Mouse (Mus musculus) neural tube, embryonic 14.5 days (tissue): ENCODE results near the gene Dbr1. TPM values are rescaled to one million over a fixed set of nuclear protein-coding genes. Genes with fewer than 3 reads are reported as not detected.

Experiments used
- ATAC-seq: fragments of 200-750 bp; cut with Nextera tagmentation; 2 replicates; pipeline ENCODE4 v1.8.0; 2017; ENCODE audit warnings: low read depth, mild to moderate bottlenecking, moderate TSS enrichment, moderate library complexity
- H3K27ac ChIP-seq: fragments of 300-500 bp; sonication (generic); 2 replicates; pipeline ENCODE4 v1.5.1; 2014; ENCODE audit warnings: low read depth, mild to moderate bottlenecking, control low read depth, low read length, moderate library complexity, mixed read lengths
- H3K27me3 ChIP-seq: fragments of 300-500 bp; sonication (generic); 2 replicates; pipeline ENCODE4 v1.6.1; 2014; ENCODE audit warnings: low read length; ENCODE audit not compliant: control insufficient read depth, insufficient read depth
- H3K36me3 ChIP-seq: fragments of 300-500 bp; sonication (generic); 2 replicates; pipeline ENCODE4 v1.6.1; 2014; ENCODE audit warnings: low read length, mixed read lengths; ENCODE audit not compliant: control insufficient read depth, insufficient read depth
- H3K4me1 ChIP-seq: fragments of 300-500 bp; sonication (generic); 2 replicates; pipeline ENCODE4 v1.6.1; 2014; ENCODE audit warnings: low read length; ENCODE audit not compliant: control insufficient read depth, insufficient read depth
- H3K4me2 ChIP-seq: fragments of 300-500 bp; sonication (generic); 2 replicates; pipeline ENCODE4 v1.6.1; 2014; ENCODE audit warnings: mild to moderate bottlenecking, low read depth, low read length, control low read depth
- H3K4me3 ChIP-seq: fragments of 300-500 bp; sonication (generic); 2 replicates; pipeline ENCODE4 v1.5.1; 2014; ENCODE audit warnings: low read depth, low read length, control low read depth, mixed read lengths
- H3K9ac ChIP-seq: fragments of 300-500 bp; sonication (generic); replicated peaks from 2 replicates; pipeline ENCODE4 v1.6.1; 2014; ENCODE audit warnings: low read depth, mild to moderate bottlenecking, control low read depth, low read length, mixed read lengths
- H3K9me3 ChIP-seq: fragments of 300-500 bp; sonication (generic); 2 replicates; pipeline ENCODE4 v1.6.1; 2016; ENCODE audit warnings: low read length; ENCODE audit not compliant: control insufficient read depth
- WGBS: fragments of 180-500 bp; shearing (Covaris S2); extraction: QIAGEN DNeasy Blood & Tissue Kit; methylation state at CpG from one replicate; pipeline ENCODE4 v1.1.7; 2014; 5-methylcytosine and 5-hydroxymethylcytosine counted together
- polyA plus RNA-seq: library from polyadenylated mRNA; unstranded; fragments of >200 nt; fragmentation: Nextera tagmentation; extraction: Ambion mirVana; gene quantifications from 2 replicates; pipeline ENCODE4 v1.2.1, GENCODE M21; 2014

Gene Dbr1
- polyA plus RNA-seq, 1 experiment from 2014 or later, result 23.4 TPM

DNA sequence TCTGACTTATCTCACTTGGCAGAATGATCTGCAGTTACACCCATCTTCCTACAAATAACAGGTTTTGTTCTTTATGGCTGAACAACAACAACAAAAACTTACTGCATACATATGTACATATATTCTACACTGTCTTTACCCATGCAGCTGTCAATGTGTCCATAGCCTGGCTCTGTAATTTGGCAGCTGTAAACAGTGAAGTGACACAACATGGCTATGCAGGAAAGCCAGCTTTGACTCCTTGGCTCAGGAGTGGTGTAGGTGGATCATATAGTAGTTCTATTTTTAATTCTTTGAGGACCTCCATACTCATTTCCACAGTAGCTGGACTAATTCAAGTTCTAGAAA is 16.1 kb upstream of the Dbr1 start:
- Histone ChIP-seq H3K9me3 (no peaks in the 10 kb centered on the region), H3K27me3 (no peaks in the 10 kb centered on the region), H3K27ac (no peak overlapping the region), H3K9ac (no peak overlapping the region), H3K36me3 (no peaks in the 10 kb centered on the region), H3K4me2 (no peak overlapping the region), H3K4me3 (no peak overlapping the region), H3K4me1 (no peaks in the 10 kb centered on the region)
- ATAC-seq, result no peak

DNA sequence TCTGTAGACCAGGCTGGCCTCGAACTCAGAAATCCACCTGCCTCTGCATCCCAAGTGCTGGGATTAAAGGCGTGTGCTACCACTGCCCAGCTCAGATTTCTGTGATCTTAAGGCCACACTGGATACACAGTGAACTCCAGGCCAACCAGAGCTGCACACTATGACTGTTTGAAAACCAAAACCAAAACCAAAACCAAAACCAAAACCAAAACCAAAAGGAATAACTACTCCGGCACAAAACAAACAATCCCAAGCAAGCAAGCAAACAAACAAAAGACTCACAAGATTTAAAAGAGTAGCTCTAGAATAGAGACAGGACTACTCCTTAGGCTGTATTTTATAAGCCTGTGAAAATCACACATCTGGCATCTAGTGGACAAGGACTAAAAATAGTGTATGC is 15.2 kb upstream of the Dbr1 start:
- WGBS, result 92% methylated on average over 3 of the region's 3 CpGs
- H3K27me3 ChIP-seq, result no peaks in the 10 kb centered on the region
- H3K9ac ChIP-seq, result no peak overlapping the region
- H3K36me3 ChIP-seq, result no peaks in the 10 kb centered on the region
- H3K27ac ChIP-seq, result no peak overlapping the region
- no peaks in the 10 kb centered on the region for H3K9me3 ChIP-seq
- H3K4me2 ChIP-seq, result no peak overlapping the region
- no peak overlapping the region for H3K4me3 ChIP-seq
- ATAC-seq, result no peak
- H3K4me1 ChIP-seq, result no peaks in the 10 kb centered on the region

GRCm38 (mm10) chr9:99563714-99564113 is 11.9 kb upstream of the Dbr1 start:
- no peak overlapping the region for H3K4me3 ChIP-seq
- no peaks in the 10 kb centered on the region for H3K36me3 ChIP-seq
- peaks cover 8% of the 10 kb centered on the region for H3K4me1 ChIP-seq
- no peak overlapping the region for H3K9ac ChIP-seq
- no peaks in the 10 kb centered on the region for H3K27me3 ChIP-seq
- H3K27ac ChIP-seq, result no peak overlapping the region
- ATAC-seq, result no peak
- no peak overlapping the region for H3K4me2 ChIP-seq
- WGBS, result 30% methylated on average over 11 of the region's 11 CpGs
- H3K9me3 ChIP-seq, result no peaks in the 10 kb centered on the region

DNA sequence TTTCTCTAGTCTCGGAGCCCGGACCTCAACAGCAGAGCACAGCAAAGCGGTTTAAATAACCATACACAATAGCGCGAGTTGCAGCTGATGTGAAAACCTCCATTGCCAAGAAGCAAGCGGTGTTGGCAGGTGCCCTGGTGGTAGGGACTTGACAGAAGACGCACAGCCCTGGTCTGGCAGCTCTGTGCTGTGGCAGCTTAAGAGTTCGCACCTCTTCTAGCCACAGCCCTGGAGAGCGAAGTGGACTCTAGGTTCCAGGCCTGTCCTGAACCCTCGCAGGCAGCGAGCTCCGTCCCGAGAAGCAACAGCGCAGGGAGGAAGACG is 7.6 kb upstream of the Dbr1 start:
- peaks cover 8% of the 10 kb centered on the region for H3K4me1 ChIP-seq
- peak overlapping the region; percentile 91 for H3K9ac ChIP-seq
- no peaks in the 10 kb centered on the region for H3K27me3 ChIP-seq
- peak overlapping the region; percentile 89 for H3K4me3 ChIP-seq
- H3K4me2 ChIP-seq, result peak overlapping the region; percentile 82
- peak overlapping the region; percentile 94 for H3K27ac ChIP-seq
- peak; percentile 69 for ATAC-seq
- H3K36me3 ChIP-seq, result no peaks in the 10 kb centered on the region
- under 1% methylated on average over 15 of the region's 15 CpGs for WGBS
- no peaks in the 10 kb centered on the region for H3K9me3 ChIP-seq

- peak within 1 kb of the TSS; percentile 94 for H3K27ac ChIP-seq
- H3K9me3 ChIP-seq, result no peaks in the 10 kb centered on the region
- H3K4me1 ChIP-seq, result peaks cover 8% of the 10 kb centered on the region
- under 1% methylated on average over 59 of the region's 70 CpGs for WGBS
- peak within 1 kb of the TSS; percentile 91 for H3K9ac ChIP-seq
- no peaks in the 10 kb centered on the region for H3K36me3 ChIP-seq
- peak within 1 kb of the TSS; percentile 89 for H3K4me3 ChIP-seq
- H3K4me2 ChIP-seq, result peak within 1 kb of the TSS; percentile 82
- H3K27me3 ChIP-seq, result no peaks in the 10 kb centered on the region
- peak; percentile 94 for ATAC-seq
Observed at GRCm38 (mm10) chr9:99568347-99569070, 7.1 kb upstream of the Dbr1 start, which contains the start of gene Armc8. Gene Armc8, minus strand, starts transcription at chr9:99568899.

- Histone ChIP-seq H3K9ac (peak overlapping the region; percentile 91), H3K4me2 (peak overlapping the region; percentile 67), H3K27ac (peak overlapping the region; percentile 94), H3K36me3 (no peaks in the 10 kb centered on the region), H3K4me3 (peak overlapping the region; percentile 89), H3K4me1 (peaks cover 8% of the 10 kb centered on the region), H3K27me3 (no peaks in the 10 kb centered on the region), H3K9me3 (no peaks in the 10 kb centered on the region)
- ATAC-seq, result no peak
- WGBS, result under 1% methylated on average over 9 of the region's 9 CpGs
Observed at GRCm38 (mm10) chr9:99569071-99569397, 6.6 kb upstream of the Dbr1 start.

DNA sequence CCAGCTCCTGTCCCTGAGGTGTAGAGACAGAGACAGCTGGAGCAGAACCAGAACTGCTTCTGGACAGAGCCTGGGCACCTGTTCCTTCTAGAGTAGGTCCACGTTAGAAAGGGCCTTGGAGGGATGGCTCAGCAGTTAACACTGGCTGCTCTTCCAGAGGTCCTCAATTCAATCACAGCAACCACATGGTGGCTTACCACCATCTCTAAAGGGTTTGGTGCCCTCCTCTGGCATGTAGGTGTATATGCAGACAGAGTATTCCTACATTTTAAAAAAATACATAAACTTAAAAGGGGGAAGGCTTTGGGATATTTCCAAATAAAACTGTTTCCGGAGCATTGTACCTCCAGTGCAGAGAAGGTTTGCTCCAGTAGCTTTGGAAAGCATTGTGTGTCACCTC is 5.1 kb downstream of the Dbr1 start:
- H3K4me3 ChIP-seq, result no peak overlapping the region
- H3K4me1 ChIP-seq, result peaks cover 7% of the 10 kb centered on the region; the same call in 1 of the 2 replicates
- no peaks in the 10 kb centered on the region for H3K9me3 ChIP-seq
- no peak for ATAC-seq
- H3K27ac ChIP-seq, result no peak overlapping the region
- H3K4me2 ChIP-seq, result no peak overlapping the region
- 41% methylated on average over 2 of the region's 2 CpGs for WGBS
- H3K27me3 ChIP-seq, result no peaks in the 10 kb centered on the region
- H3K36me3 ChIP-seq, result peaks cover 13% of the 10 kb centered on the region
- H3K9ac ChIP-seq, result no peak overlapping the region

DNA sequence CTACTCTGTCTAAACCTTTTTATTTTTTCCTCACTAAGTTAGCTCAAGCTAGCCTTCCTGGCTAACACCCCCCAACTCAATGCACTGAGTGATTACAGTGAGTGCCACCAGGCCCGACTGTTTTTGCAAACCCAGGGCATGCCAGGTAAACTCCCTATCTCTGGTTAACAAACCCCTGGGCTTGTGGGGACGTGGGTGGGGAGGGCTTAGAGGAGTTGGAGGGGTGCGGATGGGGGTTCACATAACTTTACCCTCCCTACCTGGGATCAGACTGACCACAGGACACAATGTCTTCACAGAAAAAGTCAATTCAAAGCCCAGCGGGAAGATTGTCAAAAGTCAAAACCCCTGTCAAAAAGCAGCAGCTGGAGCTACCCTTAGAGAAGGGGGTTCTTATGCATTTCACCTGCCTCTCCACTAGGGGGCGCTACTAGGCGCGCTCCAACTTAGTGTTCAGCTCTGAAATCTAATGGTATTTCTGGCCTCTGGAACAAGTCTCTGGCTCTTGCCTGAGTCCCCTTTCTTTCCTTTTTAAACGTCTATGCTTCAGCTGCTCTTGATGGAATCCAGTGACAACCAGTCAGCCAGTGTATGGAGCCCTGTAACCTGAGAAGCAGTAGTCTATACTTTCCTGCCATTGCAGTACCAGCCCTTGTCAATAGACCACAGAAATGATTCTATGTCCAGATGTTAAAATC is 12.1 kb downstream of the Dbr1 start:
- Histone ChIP-seq H3K27me3 (no peaks in the 10 kb centered on the region), H3K27ac (no peak overlapping the region), H3K36me3 (peaks cover 10% of the 10 kb centered on the region; the same call in 1 of the 2 replicates), H3K9me3 (no peaks in the 10 kb centered on the region), H3K4me2 (no peak overlapping the region), H3K4me1 (no peaks in the 10 kb centered on the region), H3K9ac (no peak overlapping the region), H3K4me3 (no peak overlapping the region)
- WGBS, result 28% methylated on average over 8 of the region's 8 CpGs
- no peak for ATAC-seq

DNA sequence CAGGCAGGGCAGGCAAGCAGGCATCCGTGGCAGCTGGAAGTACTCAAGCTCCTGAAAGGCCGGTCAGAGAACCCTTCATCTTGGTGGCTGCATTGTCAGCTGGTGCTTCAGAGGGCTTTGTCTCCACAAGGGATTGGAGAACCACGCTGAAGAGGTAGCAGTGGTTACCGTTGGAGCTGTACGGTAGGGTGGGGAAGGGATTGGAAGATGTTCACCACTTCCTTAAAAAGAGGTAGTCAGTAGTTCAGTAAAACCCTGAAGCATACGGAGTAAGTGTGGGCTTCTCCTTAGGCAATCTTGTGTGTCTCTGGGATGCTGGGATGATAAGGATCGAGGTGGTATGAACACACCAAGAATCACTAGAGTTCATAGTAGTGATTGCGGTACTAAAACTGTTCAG is 15.5 kb downstream of the Dbr1 start:
- WGBS, result 84% methylated on average over 8 of the region's 8 CpGs
- H3K36me3 ChIP-seq, result no peaks in the 10 kb centered on the region
- ATAC-seq, result no peak
- no peaks in the 10 kb centered on the region for H3K9me3 ChIP-seq
- H3K4me2 ChIP-seq, result no peak overlapping the region
- no peak overlapping the region for H3K4me3 ChIP-seq
- no peak overlapping the region for H3K9ac ChIP-seq
- no peak overlapping the region for H3K27ac ChIP-seq
- H3K4me1 ChIP-seq, result no peaks in the 10 kb centered on the region
- no peaks in the 10 kb centered on the region for H3K27me3 ChIP-seq
